ENCODE assay signal across 8 mouse cellular contexts in the genomic region with DNA sequence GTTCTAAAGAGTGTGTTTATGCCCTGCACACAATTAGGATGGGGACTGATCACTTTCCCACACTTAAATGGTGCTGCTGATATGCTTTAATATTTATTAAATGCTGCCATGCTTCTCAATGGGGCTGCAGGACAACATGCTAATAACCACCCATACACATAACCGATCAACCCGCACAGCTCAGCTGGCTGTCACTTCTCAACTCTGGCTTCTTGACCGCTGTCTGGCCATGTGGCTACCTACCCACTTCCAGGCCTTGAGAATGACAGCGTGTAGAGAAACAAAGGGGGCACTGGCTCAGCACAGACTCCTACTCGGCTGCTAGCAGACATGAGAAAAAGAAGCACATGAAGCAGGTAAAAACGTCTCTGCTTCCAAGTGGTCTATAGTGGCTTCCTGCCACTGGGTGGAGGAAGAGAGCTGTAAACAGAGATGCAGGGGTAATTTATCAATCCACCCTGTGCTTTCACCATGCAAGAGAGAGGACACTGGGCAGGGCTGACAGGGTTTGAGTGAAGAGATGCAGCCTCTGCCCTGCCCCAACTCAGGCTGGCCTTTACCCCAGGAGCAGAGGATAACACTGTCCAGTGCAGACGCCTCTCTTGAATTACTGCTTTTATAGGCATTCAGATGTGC.
A peak's percentile ranks its signal among the peaks of the same experiment; 100 is the strongest.
DNase-seq lines count a peak whose midpoint lies in the region; ATAC-seq and TF ChIP-seq lines count a peak whose summit lies in the region.

No protein-coding gene starts in this region.

- no peaks in the 10 kb centered on the region for H3K27me3 ChIP-seq in lung, embryonic 14.5 days (ENCODE audit: insufficient read depth, low read length)
- no peaks in the 10 kb centered on the region for H3K27me3 ChIP-seq in kidney, adult 2 months (replicated peaks; ENCODE audit: control insufficient read depth, insufficient read depth, low read length)
- H3K27me3 ChIP-seq in limb, embryonic 10.5 days (ENCODE audit: low read depth, poor library complexity, severe bottlenecking) = no peaks in the 10 kb centered on the region
- no peaks in the 10 kb centered on the region for H3K27me3 ChIP-seq in neural tube, embryonic 14.5 days (ENCODE audit: control insufficient read depth, insufficient read depth, low read length)

- 48% methylated on average over 7 of the region's 7 CpGs for whole genome bisulfite sequencing in lung, embryonic 14.5 days
- WGBS in lung, adult 2 months = 63% methylated on average over 7 of the region's 7 CpGs
- 58% methylated on average over 7 of the region's 7 CpGs for WGBS in kidney, adult 2 months
- WGBS in limb, embryonic 10.5 days = 64% methylated on average over 7 of the region's 7 CpGs
- WGBS in neural tube, embryonic 14.5 days = 53% methylated on average over 7 of the region's 7 CpGs

- peak; percentile 80 for TF ChIP-seq CTCF in lung, embryonic 14.5 days (IDR thresholded peaks at IDR 0.05; ENCODE audit: low read depth)
- no peak for TF ChIP-seq CTCF in lung, adult 2 months (IDR thresholded peaks at IDR 0.05; ENCODE audit: insufficient read depth, low read length)
- peak; percentile 49 for TF ChIP-seq CTCF in kidney, adult 2 months (conservative IDR thresholded peaks at IDR 0.05; ENCODE audit: insufficient read depth, insufficient read length, low read depth, low read length)

- H3K36me3 ChIP-seq in lung, embryonic 14.5 days (ENCODE audit: insufficient read depth) = no peaks in the 10 kb centered on the region
- H3K36me3 ChIP-seq in kidney, adult 2 months (ENCODE audit: control insufficient read depth, insufficient read depth, low read length) = no peaks in the 10 kb centered on the region
- H3K36me3 ChIP-seq in limb, embryonic 10.5 days = peaks cover 4% of the 10 kb centered on the region
- H3K36me3 ChIP-seq in neural tube, embryonic 14.5 days (ENCODE audit: control insufficient read depth, insufficient read depth, low read length) = no peaks in the 10 kb centered on the region

- H3K27ac ChIP-seq in lung, embryonic 14.5 days (ENCODE audit: low read depth) = no peak overlapping the region
- no peak overlapping the region for H3K27ac ChIP-seq in kidney, adult 2 months (ENCODE audit: insufficient read depth, low read depth, low read length)
- no peak overlapping the region for H3K27ac ChIP-seq in limb, embryonic 10.5 days
- no peak overlapping the region for H3K27ac ChIP-seq in neural tube, embryonic 14.5 days (ENCODE audit: low read depth, low read length)

- H3K9ac ChIP-seq in lung, embryonic 14.5 days = no peak overlapping the region
- no peak overlapping the region for H3K9ac ChIP-seq in neural tube, embryonic 14.5 days (replicated peaks; ENCODE audit: low read depth, low read length)

- H3K4me3 ChIP-seq in lung, embryonic 14.5 days (ENCODE audit: low read depth, low read length) = no peak overlapping the region
- H3K4me3 ChIP-seq in lung, adult 2 months (replicated peaks; ENCODE audit: extremely low read depth, low read depth, low read length) = no peak overlapping the region
- H3K4me3 ChIP-seq in kidney, adult 2 months (ENCODE audit: insufficient read depth, low read depth, low read length) = no peak overlapping the region
- H3K4me3 ChIP-seq in limb, embryonic 10.5 days = no peak overlapping the region
- no peak overlapping the region for H3K4me3 ChIP-seq in neural tube, embryonic 14.5 days (ENCODE audit: low read depth, low read length)

- H3K4me1 ChIP-seq in lung, embryonic 14.5 days (ENCODE audit: insufficient read depth) = no peaks in the 10 kb centered on the region
- no peaks in the 10 kb centered on the region for H3K4me1 ChIP-seq in lung, adult 2 months (ENCODE audit: control insufficient read depth, insufficient read depth, low read length)
- H3K4me1 ChIP-seq in kidney, adult 2 months (ENCODE audit: control insufficient read depth, insufficient read depth, low read length) = peaks cover 6% of the 10 kb centered on the region; the same call in 1 of the 2 replicates
- H3K4me1 ChIP-seq in limb, embryonic 10.5 days = peaks cover 18% of the 10 kb centered on the region
- 0 out of 2 replicates have a peak, but pooled peaks cover 7% of the 10 kb centered on the region for H3K4me1 ChIP-seq in neural tube, embryonic 14.5 days (ENCODE audit: control insufficient read depth, insufficient read depth, low read length)

- no peak overlapping the region for H3K4me2 ChIP-seq in lung, embryonic 14.5 days
- H3K4me2 ChIP-seq in neural tube, embryonic 14.5 days (ENCODE audit: low read depth, low read length) = no peak overlapping the region

- TF ChIP-seq POLR2A in lung, adult 2 months (IDR thresholded peaks at IDR 0.05; ENCODE audit: borderline replicate concordance, extremely low read depth, low read depth, low read length) = no peak
- no peak for TF ChIP-seq POLR2A in kidney, adult 2 months (IDR thresholded peaks at IDR 0.05; ENCODE audit: low read depth, low read length)

- no peaks in the 10 kb centered on the region for H3K9me3 ChIP-seq in lung, embryonic 14.5 days (ENCODE audit: low read depth, low read length)
- no peaks in the 10 kb centered on the region for H3K9me3 ChIP-seq in limb, embryonic 10.5 days (replicated peaks)
- no peaks in the 10 kb centered on the region for H3K9me3 ChIP-seq in neural tube, embryonic 14.5 days (ENCODE audit: control insufficient read depth, low read length)

- DNase-seq in lung, embryonic 14.5 days = peak; percentile 73
- DNase-seq in lung, adult 2 months = no peak
- peak; percentile 5 for DNase-seq in cerebellum, adult 8-10 months
- peak; percentile 26 to 45 for DNase-seq in frontal cortex, postnatal 25 days (ENCODE audit: low spot score in 2 of 2)
- DNase-seq in kidney, adult 2 months = peak; percentile 50
- peak; percentile 54 for DNase-seq in limb, embryonic 10.5 days (ENCODE audit: low spot score)
- DNase-seq in gastrocnemius, adult 8-10 months (ENCODE audit: low spot score in 2 of 2) = no peak

- ATAC-seq in lung, embryonic 14.5 days (ENCODE audit: insufficient read depth) = peak; percentile 54; the same call in 1 of the 2 replicates
- ATAC-seq in neural tube, embryonic 14.5 days (ENCODE audit: low read depth) = peak; percentile 81

Comparison
In these comparisons a context has a peak if more than half of its experiments do, and no peak if none do; other contexts are left out.
1. DNase-seq: peak in lung, embryonic 14.5 days (single experiment), cerebellum, adult 8-10 months (single experiment), frontal cortex, postnatal 25 days (2 of 2), kidney, adult 2 months (single experiment) and limb, embryonic 10.5 days (single experiment); none in lung, adult 2 months (single experiment) and gastrocnemius, adult 8-10 months (0 of 2).